Mouse (Mus musculus) intestine, embryonic 15.5 days (tissue): ENCODE results near the gene Mid1. TPM values are rescaled to one million over a fixed set of nuclear protein-coding genes. Genes with fewer than 3 reads are reported as not detected.

Experiments
- ATAC-seq: fragments of 200-750 bp; cut with Nextera tagmentation; 2 replicates; pipeline ENCODE4 v1.8.0; 2017; ENCODE audit warnings: moderate TSS enrichment, moderate library complexity
- H3K27ac ChIP-seq: fragments of 300-500 bp; sonication (generic); 2 replicates; pipeline ENCODE4 v1.5.1; 2015; ENCODE audit warnings: mild to moderate bottlenecking, inconsistent platforms
- H3K27me3 ChIP-seq: fragments of 300-500 bp; sonication (generic); replicated peaks from 2 replicates; pipeline ENCODE4 v1.6.1; 2015; ENCODE audit warnings: inconsistent platforms
- H3K36me3 ChIP-seq: fragments of 300-500 bp; sonication (generic); 2 replicates; pipeline ENCODE4 v1.6.1; 2015; ENCODE audit warnings: inconsistent platforms
- H3K4me1 ChIP-seq: fragments of 300-500 bp; sonication (generic); replicated peaks from 2 replicates; pipeline ENCODE4 v1.6.1; 2015; ENCODE audit warnings: inconsistent platforms
- H3K4me2 ChIP-seq: fragments of 300-500 bp; sonication (generic); replicated peaks from 2 replicates; pipeline ENCODE4 v1.6.1; 2015; ENCODE audit warnings: mild to moderate bottlenecking, inconsistent platforms
- H3K4me3 ChIP-seq: fragments of 300-500 bp; sonication (generic); replicated peaks from 2 replicates; pipeline ENCODE4 v1.5.1; 2015; ENCODE audit warnings: inconsistent platforms
- H3K9ac ChIP-seq: fragments of 300-500 bp; sonication (generic); 2 replicates; pipeline ENCODE4 v1.6.1; 2015; ENCODE audit warnings: inconsistent platforms
- H3K9me3 ChIP-seq: fragments of 300-500 bp; sonication (generic); 2 replicates; pipeline ENCODE4 v1.6.1; 2016; ENCODE audit warnings: inconsistent platforms
- WGBS: fragments of 180-500 bp; shearing (Covaris S2); methylation state at CpG from one replicate; pipeline ENCODE4 v1.1.7; 2015; 5-methylcytosine and 5-hydroxymethylcytosine counted together
- polyA plus RNA-seq: library from polyadenylated mRNA; unstranded; fragments of >200 nt; fragmentation: Nextera tagmentation; extraction: Ambion mirVana; gene quantifications from 2 replicates; pipeline ENCODE4 v1.2.1, GENCODE M21; 2015

The Mid1 gene
- polyA plus RNA-seq, 1 experiment from 2014 or later: 5.2 TPM

DNA sequence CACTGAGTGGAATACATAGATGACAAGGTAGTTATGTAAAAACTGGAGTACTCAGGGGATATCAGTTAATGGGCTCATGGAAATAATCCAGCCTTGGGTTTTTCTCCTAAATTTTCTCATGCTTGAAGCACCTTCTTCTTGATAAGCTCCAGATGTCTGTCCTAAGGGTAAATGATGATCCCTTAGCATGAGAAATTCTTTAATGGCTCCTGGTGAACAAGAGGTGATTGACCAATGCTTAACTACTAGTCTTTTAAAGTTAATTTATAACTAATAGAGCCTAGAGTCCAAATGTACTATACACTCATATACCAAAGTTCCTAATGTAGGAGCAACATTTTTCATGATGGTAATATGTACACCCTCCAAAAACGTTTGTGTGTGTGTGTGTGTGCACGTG is 218.7 kb downstream of the Mid1 start:
- Histone ChIP-seq H3K4me1 (no peaks in the 10 kb centered on the region), H3K9me3 (no peaks in the 10 kb centered on the region), H3K27me3 (0 out of 2 replicates have a peak, but pooled peaks cover 6% of the 10 kb centered on the region), H3K4me3 (no peak overlapping the region), H3K4me2 (no peak overlapping the region), H3K9ac (no peak overlapping the region), H3K36me3 (no peaks in the 10 kb centered on the region), H3K27ac (no peak overlapping the region)
- no peak for ATAC-seq
- 57% methylated on average over 2 of the region's 2 CpGs for WGBS

- WGBS: 31% methylated on average over 5 of the region's 5 CpGs
- ATAC-seq: no peak
- Histone ChIP-seq H3K4me3 (no peak overlapping the region), H3K36me3 (no peaks in the 10 kb centered on the region), H3K9me3 (no peaks in the 10 kb centered on the region), H3K27me3 (0 out of 2 replicates have a peak, but pooled peaks cover 6% of the 10 kb centered on the region), H3K27ac (no peak overlapping the region), H3K9ac (no peak overlapping the region), H3K4me2 (no peak overlapping the region), H3K4me1 (no peaks in the 10 kb centered on the region)
Observed at GRCm38 (mm10) chrX:169906054-169906508, 221.1 kb downstream of the Mid1 start.

- Histone ChIP-seq H3K36me3 (no peaks in the 10 kb centered on the region), H3K4me2 (no peak overlapping the region), H3K27me3 (0 out of 2 replicates have a peak, but pooled peaks cover 3% of the 10 kb centered on the region), H3K9me3 (no peaks in the 10 kb centered on the region), H3K4me3 (no peak overlapping the region), H3K27ac (0 out of 2 replicates have a peak overlapping the region, but pooled peaks have one; percentile 27), H3K9ac (no peak overlapping the region), H3K4me1 (no peaks in the 10 kb centered on the region)
- peak; percentile 82 for ATAC-seq
- WGBS: 57% methylated on average over 2 of the region's 2 CpGs
Observed at GRCm38 (mm10) chrX:169909898-169910297, 224.9 kb downstream of the Mid1 start.

DNA sequence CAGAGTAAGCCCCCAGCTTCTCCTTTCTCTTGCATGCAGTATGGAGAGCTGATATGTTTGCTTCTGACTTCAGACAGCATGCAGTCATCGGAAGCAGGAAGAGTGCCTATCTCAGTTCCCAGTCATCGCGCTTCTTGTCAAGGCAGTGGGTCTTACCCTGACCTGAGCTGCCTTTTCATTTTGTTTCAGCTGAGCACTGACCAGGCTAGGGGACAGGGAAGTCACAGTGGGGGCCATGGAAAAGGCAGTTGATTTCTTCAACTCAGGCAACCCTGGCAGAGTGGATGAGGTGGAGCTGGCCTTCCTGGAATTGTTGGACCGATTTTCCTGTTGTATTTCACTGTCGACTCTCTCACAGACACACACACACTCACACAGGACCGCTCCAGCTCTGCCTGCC is 230.7 kb downstream of the Mid1 start:
- ATAC-seq: no peak
- WGBS: 84% methylated on average over 6 of the region's 6 CpGs
- Histone ChIP-seq H3K4me2 (no peak overlapping the region), H3K27me3 (no peaks in the 10 kb centered on the region), H3K4me3 (no peak overlapping the region), H3K36me3 (no peaks in the 10 kb centered on the region), H3K9ac (no peak overlapping the region), H3K27ac (no peak overlapping the region), H3K9me3 (no peaks in the 10 kb centered on the region), H3K4me1 (no peaks in the 10 kb centered on the region)

GRCm38 (mm10) chrX:169922541-169922940 is 237.5 kb downstream of the Mid1 start:
- Histone ChIP-seq H3K4me3 (no peak overlapping the region), H3K27me3 (no peaks in the 10 kb centered on the region; the same call in 1 of the 2 replicates), H3K4me1 (no peaks in the 10 kb centered on the region), H3K27ac (no peak overlapping the region), H3K9me3 (no peaks in the 10 kb centered on the region), H3K36me3 (no peaks in the 10 kb centered on the region), H3K4me2 (no peak overlapping the region), H3K9ac (no peak overlapping the region)
- ATAC-seq: no peak
- 93% methylated on average over 2 of the region's 2 CpGs for WGBS

GRCm38 (mm10) chrX:169923417-169923816 is 238.4 kb downstream of the Mid1 start:
- H3K9me3 ChIP-seq: no peaks in the 10 kb centered on the region
- ATAC-seq: no peak
- H3K4me3 ChIP-seq: no peak overlapping the region
- no peaks in the 10 kb centered on the region for H3K36me3 ChIP-seq
- no peaks in the 10 kb centered on the region; the same call in 1 of the 2 replicates for H3K27me3 ChIP-seq
- WGBS: 67% methylated on average over 1 of the region's 1 CpGs
- H3K4me1 ChIP-seq: no peaks in the 10 kb centered on the region
- H3K9ac ChIP-seq: no peak overlapping the region
- no peak overlapping the region for H3K27ac ChIP-seq
- H3K4me2 ChIP-seq: no peak overlapping the region

DNA sequence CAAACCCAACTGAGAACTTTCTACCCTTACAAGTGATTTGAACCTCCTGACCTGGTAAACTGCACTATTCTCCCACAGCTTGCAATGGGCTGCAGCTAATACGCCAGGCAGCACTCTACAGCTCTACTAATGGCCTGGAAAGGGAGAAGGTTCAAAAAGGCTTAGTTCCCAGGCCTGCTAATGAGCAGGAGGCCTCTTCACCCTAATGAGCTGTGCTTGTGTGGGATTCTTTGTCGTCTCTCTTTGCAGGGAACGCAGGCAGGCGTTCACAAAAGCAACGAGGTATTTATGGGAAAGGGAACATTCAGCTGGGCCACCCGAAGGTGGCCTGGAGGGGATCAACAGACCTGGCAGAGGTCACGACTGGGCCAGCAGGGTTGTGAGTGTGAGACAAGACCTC is 240.6 kb downstream of the Mid1 start:
- Histone ChIP-seq H3K36me3 (no peaks in the 10 kb centered on the region), H3K27me3 (no peaks in the 10 kb centered on the region; the same call in 1 of the 2 replicates), H3K4me3 (no peak overlapping the region), H3K4me1 (no peaks in the 10 kb centered on the region), H3K9me3 (no peaks in the 10 kb centered on the region), H3K4me2 (no peak overlapping the region), H3K9ac (no peak overlapping the region), H3K27ac (no peak overlapping the region)
- WGBS: 52% methylated on average over 7 of the region's 7 CpGs
- ATAC-seq: no peak

GRCm38 (mm10) chrX:169927110-169927817 is 242.3 kb downstream of the Mid1 start:
- Histone ChIP-seq H3K4me2 (no peak overlapping the region), H3K27me3 (no peaks in the 10 kb centered on the region; the same call in 1 of the 2 replicates), H3K36me3 (no peaks in the 10 kb centered on the region), H3K4me3 (no peak overlapping the region), H3K9ac (no peak overlapping the region), H3K4me1 (no peaks in the 10 kb centered on the region), H3K9me3 (no peaks in the 10 kb centered on the region), H3K27ac (no peak overlapping the region)
- no peak for ATAC-seq
- 88% methylated on average over 28 of the region's 28 CpGs for WGBS

- 59% methylated on average over 2 of the region's 2 CpGs for WGBS
- Histone ChIP-seq H3K27me3 (no peaks in the 10 kb centered on the region; the same call in 1 of the 2 replicates), H3K4me1 (no peaks in the 10 kb centered on the region), H3K36me3 (no peaks in the 10 kb centered on the region), H3K9me3 (no peaks in the 10 kb centered on the region), H3K4me3 (no peak overlapping the region), H3K9ac (no peak overlapping the region), H3K4me2 (no peak overlapping the region), H3K27ac (no peak overlapping the region)
- ATAC-seq: no peak
Observed at GRCm38 (mm10) chrX:169930868-169931267, 245.9 kb downstream of the Mid1 start.

DNA sequence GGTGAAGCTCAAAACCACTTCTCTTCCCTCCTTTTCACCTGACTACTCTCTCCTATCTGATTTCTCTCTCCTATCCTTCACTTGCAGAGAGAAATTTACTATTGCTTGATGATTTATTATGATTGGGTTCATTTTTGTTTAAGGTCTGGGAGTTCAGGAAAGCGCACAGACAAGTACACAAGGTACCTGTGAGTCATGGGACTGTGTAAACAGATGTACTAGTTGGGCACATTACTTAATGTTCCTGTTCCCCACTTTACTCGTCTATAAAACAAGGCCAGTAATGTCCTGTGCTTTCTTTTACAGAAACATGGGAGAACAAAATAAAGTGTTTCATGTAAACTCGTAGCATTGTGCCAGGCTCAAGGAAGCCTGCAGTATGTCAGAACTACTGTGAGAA is 248.2 kb downstream of the Mid1 start:
- H3K36me3 ChIP-seq: no peaks in the 10 kb centered on the region
- H3K27me3 ChIP-seq: no peaks in the 10 kb centered on the region
- no peaks in the 10 kb centered on the region for H3K4me1 ChIP-seq
- H3K4me3 ChIP-seq: no peak overlapping the region
- ATAC-seq: no peak
- H3K4me2 ChIP-seq: no peak overlapping the region
- H3K27ac ChIP-seq: no peak overlapping the region
- no peak overlapping the region for H3K9ac ChIP-seq
- no peaks in the 10 kb centered on the region for H3K9me3 ChIP-seq
- WGBS: 48% methylated on average over 3 of the region's 3 CpGs

DNA sequence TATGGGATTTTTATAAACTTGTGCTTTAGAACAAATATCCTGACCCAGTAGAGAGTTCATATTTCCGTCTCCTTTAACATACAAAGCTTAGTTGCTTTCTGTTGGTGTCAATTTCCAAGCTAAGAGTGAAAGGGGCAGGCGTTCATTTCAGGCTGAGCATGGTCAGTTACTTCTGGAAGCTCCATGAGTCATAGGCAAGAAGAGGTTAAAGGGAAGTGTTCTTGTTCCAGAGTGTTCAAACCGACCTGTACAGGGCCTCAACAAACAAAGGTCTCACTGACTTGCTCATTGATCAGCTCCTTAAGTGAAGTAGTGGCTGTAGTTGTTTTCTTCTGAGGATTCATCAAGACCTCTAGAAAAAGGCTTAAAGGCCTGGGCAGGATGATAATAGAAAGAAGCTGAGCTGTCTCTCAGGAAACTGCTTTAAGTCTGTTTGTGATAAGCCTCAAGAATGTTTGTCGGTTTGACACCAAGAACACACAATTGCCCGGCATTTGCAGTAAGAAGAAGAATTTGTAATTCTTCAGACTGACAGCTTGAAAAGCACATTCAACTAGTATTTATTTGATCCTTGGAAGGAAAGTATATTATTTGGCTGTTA is 252.2 kb downstream of the Mid1 start:
- Histone ChIP-seq H3K4me3 (no peak overlapping the region), H3K27me3 (no peaks in the 10 kb centered on the region), H3K27ac (no peak overlapping the region), H3K36me3 (no peaks in the 10 kb centered on the region), H3K9ac (no peak overlapping the region), H3K4me2 (no peak overlapping the region), H3K9me3 (no peaks in the 10 kb centered on the region), H3K4me1 (no peaks in the 10 kb centered on the region)
- WGBS: 42% methylated on average over 5 of the region's 5 CpGs
- ATAC-seq: peak; percentile 68

- Histone ChIP-seq H3K27me3 (no peaks in the 10 kb centered on the region), H3K9me3 (no peaks in the 10 kb centered on the region)
Observed at GRCm38 (mm10) chrX:169940531-169940930, 255.5 kb downstream of the Mid1 start.

GRCm38 (mm10) chrX:169950596-169950995 is 265.6 kb downstream of the Mid1 start:
- no peak overlapping the region for H3K27ac ChIP-seq
- no peak overlapping the region for H3K4me3 ChIP-seq
- H3K9ac ChIP-seq: no peak overlapping the region
- no peaks in the 10 kb centered on the region for H3K9me3 ChIP-seq
- H3K27me3 ChIP-seq: no peaks in the 10 kb centered on the region
- no peak for ATAC-seq
- no peak overlapping the region for H3K4me2 ChIP-seq
- no peaks in the 10 kb centered on the region for H3K36me3 ChIP-seq
- H3K4me1 ChIP-seq: no peaks in the 10 kb centered on the region
- WGBS: 70% methylated on average over 1 of the region's 1 CpGs

More at GRCm38 (mm10) chrX:169940531-169940930, 255.5 kb downstream of the Mid1 start:
- ATAC-seq: no peak
- no peak overlapping the region for H3K4me2 ChIP-seq
- no peak overlapping the region for H3K27ac ChIP-seq
- 78% methylated on average over 4 of the region's 4 CpGs for WGBS
- no peaks in the 10 kb centered on the region for H3K4me1 ChIP-seq
- no peaks in the 10 kb centered on the region for H3K36me3 ChIP-seq
- no peak overlapping the region for H3K4me3 ChIP-seq
- no peak overlapping the region for H3K9ac ChIP-seq
